Mouse (Mus musculus): ENCODE data around the gene Cln5. TPM values are rescaled to one million over a fixed set of nuclear protein-coding genes. Genes with fewer than 3 reads are reported as not detected.

The Cln5 gene
- polyA plus RNA-seq, 1 experiment from 2014 or later: 38.3 TPM

GRCm38 (mm10) chr14:103100296-103100695, 30.3 kb downstream of the Cln5 start:
- H3K4me1 ChIP-seq (ENCODE audit: control insufficient read depth, insufficient read depth, low read length): no peaks in the 10 kb centered on the region
- H3K4me3 ChIP-seq (ENCODE audit: low read length): no peak overlapping the region
- H3K27ac ChIP-seq (ENCODE audit: low read depth, low read length): no peak overlapping the region
- WGBS: 79% methylated on average over 13 of the region's 13 CpGs
- no peak overlapping the region for H3K9ac ChIP-seq (ENCODE audit: low read depth, low read length)
- peaks cover 6% of the 10 kb centered on the region; the same call in 1 of the 2 replicates for H3K36me3 ChIP-seq (ENCODE audit: control insufficient read depth, insufficient read depth, low read length)
- no peaks in the 10 kb centered on the region for H3K27me3 ChIP-seq (ENCODE audit: control insufficient read depth, insufficient read depth, low read length)
- H3K9me3 ChIP-seq (ENCODE audit: control insufficient read depth, low read length): no peaks in the 10 kb centered on the region
- peak overlapping the region; percentile 48; the same call in 1 of the 2 replicates for H3K4me2 ChIP-seq (replicated peaks; ENCODE audit: low read depth, low read length)
- no peak for ATAC-seq (ENCODE audit: low FRiP score, low TSS enrichment)

- no peak for ATAC-seq (ENCODE audit: low FRiP score, low TSS enrichment)
- Histone ChIP-seq H3K4me1 (ENCODE audit: control insufficient read depth, insufficient read depth, low read length) (no peaks in the 10 kb centered on the region), H3K27ac (ENCODE audit: low read depth, low read length) (no peak overlapping the region), H3K27me3 (ENCODE audit: control insufficient read depth, insufficient read depth, low read length) (no peaks in the 10 kb centered on the region), H3K4me2 (replicated peaks; ENCODE audit: low read depth, low read length) (no peak overlapping the region), H3K9me3 (ENCODE audit: control insufficient read depth, low read length) (no peaks in the 10 kb centered on the region), H3K36me3 (ENCODE audit: control insufficient read depth, insufficient read depth, low read length) (no peaks in the 10 kb centered on the region), H3K4me3 (ENCODE audit: low read length) (no peak overlapping the region), H3K9ac (ENCODE audit: low read depth, low read length) (no peak overlapping the region)
- WGBS: 70% methylated on average over 3 of the region's 3 CpGs
These were observed 31.2 kb downstream of the Cln5 start for GRCm38 (mm10) chr14:103101171-103101570.

GRCm38 (mm10) chr14:103102246-103102645, 32.2 kb downstream of the Cln5 start:
- Histone ChIP-seq H3K9ac (ENCODE audit: low read depth, low read length) (no peak overlapping the region), H3K4me1 (ENCODE audit: control insufficient read depth, insufficient read depth, low read length) (no peaks in the 10 kb centered on the region), H3K27ac (ENCODE audit: low read depth, low read length) (0 out of 2 replicates have a peak overlapping the region, but pooled peaks have one; percentile 6), H3K4me2 (replicated peaks; ENCODE audit: low read depth, low read length) (no peak overlapping the region), H3K27me3 (ENCODE audit: control insufficient read depth, insufficient read depth, low read length) (no peaks in the 10 kb centered on the region), H3K4me3 (ENCODE audit: low read length) (no peak overlapping the region), H3K36me3 (ENCODE audit: control insufficient read depth, insufficient read depth, low read length) (no peaks in the 10 kb centered on the region), H3K9me3 (ENCODE audit: control insufficient read depth, low read length) (no peaks in the 10 kb centered on the region)
- 55% methylated on average over 6 of the region's 6 CpGs for WGBS
- no peak for ATAC-seq (ENCODE audit: low FRiP score, low TSS enrichment)

DNA sequence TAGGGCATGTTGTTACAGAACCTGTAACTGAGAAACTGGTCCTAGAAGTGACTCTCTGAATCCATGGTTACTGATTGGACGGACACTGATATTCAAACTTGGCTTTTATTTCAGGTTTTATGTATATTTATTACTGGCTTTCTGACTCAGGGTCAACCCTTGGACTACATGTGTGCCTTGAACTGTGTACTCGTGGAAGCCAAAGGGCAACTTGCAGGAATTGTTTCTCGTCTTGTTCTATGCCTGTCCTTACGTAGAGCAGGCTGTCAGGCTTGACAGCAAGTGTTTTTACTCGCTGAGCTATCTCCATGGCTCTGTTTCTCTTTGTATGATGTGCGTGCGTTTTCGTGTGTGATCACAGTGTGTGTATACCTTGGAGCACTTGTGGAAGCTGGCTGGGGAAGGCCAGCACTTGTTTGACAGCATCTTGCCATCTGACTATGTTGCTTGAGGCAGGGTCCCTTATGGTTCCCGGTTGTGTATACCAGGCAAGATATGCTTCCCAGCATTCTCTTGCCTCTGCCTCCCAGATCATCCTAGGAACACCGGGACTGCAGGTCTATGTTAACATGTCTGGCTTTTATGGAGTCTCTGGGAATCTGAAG, 32.8 kb downstream of the Cln5 start:
- Histone ChIP-seq H3K9me3 (ENCODE audit: control insufficient read depth, low read length) (no peaks in the 10 kb centered on the region), H3K36me3 (ENCODE audit: control insufficient read depth, insufficient read depth, low read length) (no peaks in the 10 kb centered on the region), H3K9ac (ENCODE audit: low read depth, low read length) (no peak overlapping the region), H3K4me3 (ENCODE audit: low read length) (no peak overlapping the region), H3K4me2 (replicated peaks; ENCODE audit: low read depth, low read length) (no peak overlapping the region), H3K27me3 (ENCODE audit: control insufficient read depth, insufficient read depth, low read length) (no peaks in the 10 kb centered on the region), H3K4me1 (ENCODE audit: control insufficient read depth, insufficient read depth, low read length) (no peaks in the 10 kb centered on the region), H3K27ac (ENCODE audit: low read depth, low read length) (no peak overlapping the region)
- no peak for ATAC-seq (ENCODE audit: low FRiP score, low TSS enrichment)
- 73% methylated on average over 10 of the region's 10 CpGs for WGBS

GRCm38 (mm10) chr14:103106301-103106700, 36.3 kb downstream of the Cln5 start:
- ATAC-seq (ENCODE audit: low FRiP score, low TSS enrichment): no peak
- WGBS: 88% methylated on average over 2 of the region's 2 CpGs
- H3K27me3 ChIP-seq (ENCODE audit: control insufficient read depth, insufficient read depth, low read length): no peaks in the 10 kb centered on the region

GRCm38 (mm10) chr14:103109971-103110370, 40.0 kb downstream of the Cln5 start:
- Histone ChIP-seq H3K4me1 (ENCODE audit: control insufficient read depth, insufficient read depth, low read length) (no peaks in the 10 kb centered on the region), H3K27me3 (ENCODE audit: control insufficient read depth, insufficient read depth, low read length) (no peaks in the 10 kb centered on the region), H3K4me2 (replicated peaks; ENCODE audit: low read depth, low read length) (no peak overlapping the region), H3K9me3 (ENCODE audit: control insufficient read depth, low read length) (no peaks in the 10 kb centered on the region), H3K9ac (ENCODE audit: low read depth, low read length) (no peak overlapping the region), H3K36me3 (ENCODE audit: control insufficient read depth, insufficient read depth, low read length) (peaks cover 17% of the 10 kb centered on the region), H3K4me3 (ENCODE audit: low read length) (no peak overlapping the region), H3K27ac (ENCODE audit: low read depth, low read length) (no peak overlapping the region)
- ATAC-seq (ENCODE audit: low FRiP score, low TSS enrichment): no peak
- 88% methylated on average over 4 of the region's 4 CpGs for WGBS

More at GRCm38 (mm10) chr14:103106301-103106700, 36.3 kb downstream of the Cln5 start:
- Histone ChIP-seq H3K4me3 (ENCODE audit: low read length) (no peak overlapping the region), H3K9me3 (ENCODE audit: control insufficient read depth, low read length) (no peaks in the 10 kb centered on the region), H3K9ac (ENCODE audit: low read depth, low read length) (no peak overlapping the region), H3K4me1 (ENCODE audit: control insufficient read depth, insufficient read depth, low read length) (no peaks in the 10 kb centered on the region), H3K4me2 (replicated peaks; ENCODE audit: low read depth, low read length) (no peak overlapping the region), H3K36me3 (ENCODE audit: control insufficient read depth, insufficient read depth, low read length) (no peaks in the 10 kb centered on the region), H3K27ac (ENCODE audit: low read depth, low read length) (no peak overlapping the region)

DNA sequence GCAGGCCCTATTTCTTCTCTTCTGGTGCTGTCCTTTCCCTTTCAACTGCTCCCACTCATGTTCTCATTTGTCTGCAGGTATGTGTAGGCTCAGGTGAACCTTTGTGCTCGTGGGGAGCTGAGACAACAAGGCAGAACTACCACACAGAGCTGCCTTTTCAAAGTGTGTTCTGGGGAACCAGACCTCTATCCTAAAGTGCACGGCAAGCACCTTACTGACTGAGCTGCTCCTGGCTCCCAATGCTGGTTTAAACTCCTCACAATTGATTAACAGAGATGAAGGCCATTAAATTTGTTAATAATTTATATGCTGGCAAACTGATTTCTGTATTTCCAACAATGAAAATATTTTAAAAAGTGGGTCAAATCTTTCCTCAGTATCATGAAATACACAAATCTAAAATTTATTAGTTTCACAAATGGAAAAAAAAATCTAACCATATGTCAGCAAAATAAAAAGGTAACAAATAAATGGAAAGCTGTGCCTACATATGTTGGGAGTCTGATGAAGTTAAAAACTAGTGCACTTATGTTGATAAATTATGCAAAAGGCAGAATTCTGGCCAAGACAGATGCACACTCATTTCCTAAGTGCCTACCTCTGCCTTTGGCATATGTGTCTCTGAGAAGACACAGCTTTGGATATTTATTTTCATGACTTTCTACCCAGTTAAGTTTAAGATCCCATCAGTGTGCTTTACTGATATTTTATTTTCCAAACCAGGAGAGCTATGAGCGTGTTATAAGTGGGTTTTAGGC, 42.8 kb downstream of the Cln5 start:
- Histone ChIP-seq H3K36me3 (ENCODE audit: control insufficient read depth, insufficient read depth, low read length) (peaks cover 42% of the 10 kb centered on the region), H3K9me3 (ENCODE audit: control insufficient read depth, low read length) (no peaks in the 10 kb centered on the region), H3K4me2 (replicated peaks; ENCODE audit: low read depth, low read length) (no peak overlapping the region), H3K9ac (ENCODE audit: low read depth, low read length) (no peak overlapping the region), H3K27ac (ENCODE audit: low read depth, low read length) (no peak overlapping the region), H3K27me3 (ENCODE audit: control insufficient read depth, insufficient read depth, low read length) (no peaks in the 10 kb centered on the region), H3K4me1 (ENCODE audit: control insufficient read depth, insufficient read depth, low read length) (no peaks in the 10 kb centered on the region), H3K4me3 (ENCODE audit: low read length) (no peak overlapping the region)
- ATAC-seq (ENCODE audit: low FRiP score, low TSS enrichment): no peak
- 88% methylated on average over 3 of the region's 3 CpGs for WGBS

DNA sequence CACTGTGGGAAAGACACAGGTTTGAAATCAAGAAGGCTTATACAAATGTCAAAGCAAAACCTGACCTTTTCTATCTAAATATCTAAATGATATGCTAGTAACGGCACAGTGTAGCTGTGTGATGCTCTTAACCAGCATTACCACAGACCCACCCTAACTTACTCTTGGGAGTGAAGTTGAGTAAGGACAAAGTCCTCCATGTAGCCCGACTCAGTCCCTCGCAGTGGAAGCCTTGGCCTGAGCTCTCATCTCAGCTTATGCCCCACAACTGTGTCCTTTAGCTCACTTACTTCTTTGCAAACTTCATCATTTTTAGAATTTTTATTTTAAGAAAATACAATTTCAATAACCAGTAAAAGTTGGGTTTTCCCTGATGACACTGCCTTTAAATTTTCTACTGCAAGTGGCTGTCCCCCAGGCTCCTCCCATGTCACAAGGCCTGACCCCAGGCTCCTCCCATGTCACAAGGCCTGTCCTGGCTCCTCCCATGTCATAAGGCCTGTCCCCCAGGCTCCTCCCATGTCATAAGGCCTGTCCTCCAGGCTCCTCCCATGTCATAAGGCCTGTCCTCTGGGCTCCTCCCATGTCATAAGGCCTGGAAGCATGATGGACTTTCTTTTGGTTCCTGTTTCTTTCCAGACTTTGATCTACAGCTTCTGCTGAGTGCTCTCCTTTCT, 45.1 kb downstream of the Cln5 start:
- Histone ChIP-seq H3K4me2 (replicated peaks; ENCODE audit: low read depth, low read length) (no peak overlapping the region), H3K27me3 (ENCODE audit: control insufficient read depth, insufficient read depth, low read length) (no peaks in the 10 kb centered on the region), H3K4me3 (ENCODE audit: low read length) (no peak overlapping the region), H3K36me3 (ENCODE audit: control insufficient read depth, insufficient read depth, low read length) (peaks cover 58% of the 10 kb centered on the region), H3K9me3 (ENCODE audit: control insufficient read depth, low read length) (no peaks in the 10 kb centered on the region), H3K9ac (ENCODE audit: low read depth, low read length) (no peak overlapping the region), H3K27ac (ENCODE audit: low read depth, low read length) (no peak overlapping the region), H3K4me1 (ENCODE audit: control insufficient read depth, insufficient read depth, low read length) (no peaks in the 10 kb centered on the region)
- 95% methylated on average over 3 of the region's 3 CpGs for WGBS
- no peak for ATAC-seq (ENCODE audit: low FRiP score, low TSS enrichment)

DNA sequence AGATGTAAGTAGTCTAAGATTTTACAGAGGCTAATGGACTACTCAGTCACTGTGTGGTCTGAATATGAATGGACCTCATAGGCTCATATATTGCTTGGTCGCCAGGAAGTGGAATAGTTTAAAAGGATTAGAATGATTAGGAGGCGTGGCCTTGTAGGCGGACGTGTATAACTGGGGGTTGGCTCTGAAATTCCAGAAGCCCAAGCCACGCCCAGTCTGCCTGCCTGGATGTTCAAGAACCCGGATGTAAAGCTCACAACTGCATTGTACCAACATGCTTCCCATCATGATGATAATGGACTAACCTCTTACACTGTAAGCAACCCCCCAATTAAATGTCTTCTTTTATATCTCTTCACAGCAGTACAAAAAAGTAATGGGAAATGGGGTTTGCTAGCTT, 55.7 kb downstream of the Cln5 start:
- Histone ChIP-seq H3K4me1 (ENCODE audit: control insufficient read depth, insufficient read depth, low read length) (no peaks in the 10 kb centered on the region), H3K4me2 (replicated peaks; ENCODE audit: low read depth, low read length) (no peak overlapping the region), H3K9me3 (ENCODE audit: control insufficient read depth, low read length) (no peaks in the 10 kb centered on the region), H3K27ac (ENCODE audit: low read depth, low read length) (no peak overlapping the region), H3K36me3 (ENCODE audit: control insufficient read depth, insufficient read depth, low read length) (peaks cover 66% of the 10 kb centered on the region), H3K27me3 (ENCODE audit: control insufficient read depth, insufficient read depth, low read length) (no peaks in the 10 kb centered on the region), H3K4me3 (ENCODE audit: low read length) (no peak overlapping the region), H3K9ac (ENCODE audit: low read depth, low read length) (no peak overlapping the region)
- WGBS: 89% methylated on average over 6 of the region's 6 CpGs
- no peak for ATAC-seq (ENCODE audit: low FRiP score, low TSS enrichment)

Measured in kidney, embryonic 14.5 days (tissue).